ENCODE assay signal across 8 mouse cellular contexts in genomic region chr5:35033068-35033467, GRCm38 (mm10). TPM values are rescaled to one million over a fixed set of nuclear protein-coding genes. Genes with fewer than 3 reads are reported as not detected.
A peak's percentile ranks its signal among the peaks of the same experiment; 100 is the strongest.
DNase-seq lines count a peak whose midpoint lies in the region; ATAC-seq and TF ChIP-seq lines count a peak whose summit lies in the region.

No protein-coding gene starts in this region.

- ATAC-seq in CD4-positive, CD25-positive, alpha-beta regulatory T cell, adult 4 months, result no peak
- ATAC-seq in liver, embryonic 12.5 days, result no peak
- 0 out of 2 replicates have a peak, but pooled peaks have one; percentile 22 for ATAC-seq in liver, postnatal 0 days
- ATAC-seq in stomach, postnatal 0 days (ENCODE audit: low FRiP score, low TSS enrichment), result peak; percentile 74

- no peak overlapping the region for H3K4me3 ChIP-seq in liver, adult 2 months (ENCODE audit: insufficient read depth, low read depth, low read length)
- H3K4me3 ChIP-seq in liver, embryonic 12.5 days, result no peak overlapping the region
- no peak overlapping the region for H3K4me3 ChIP-seq in liver, postnatal 0 days (ENCODE audit: low read depth, low read length)
- no peak overlapping the region for H3K4me3 ChIP-seq in stomach, postnatal 0 days (ENCODE audit: low read depth, low read length)

- peak; percentile 65 for TF ChIP-seq CTCF in liver, adult 2 months (IDR thresholded peaks at IDR 0.05; ENCODE audit: low read depth, low read length)
- peak; percentile 74 for TF ChIP-seq CTCF in liver, postnatal 0 days (IDR thresholded peaks at IDR 0.05; ENCODE audit: low read depth)
- peak; percentile 78 for TF ChIP-seq CTCF in stomach, postnatal 0 days (IDR thresholded peaks at IDR 0.05; ENCODE audit: low read depth)

- no peak for TF ChIP-seq POLR2A in liver, adult 2 months (IDR thresholded peaks at IDR 0.05; ENCODE audit: extremely low read depth, insufficient read depth, low read length)

- H3K27me3 ChIP-seq in liver, adult 2 months (ENCODE audit: control insufficient read depth, insufficient read depth, low read length), result no peaks in the 10 kb centered on the region
- no peaks in the 10 kb centered on the region for H3K27me3 ChIP-seq in liver, embryonic 12.5 days (replicated peaks)
- no peaks in the 10 kb centered on the region for H3K27me3 ChIP-seq in liver, postnatal 0 days (ENCODE audit: insufficient read depth, low read length)
- no peaks in the 10 kb centered on the region for H3K27me3 ChIP-seq in stomach, postnatal 0 days (ENCODE audit: control insufficient read depth, insufficient read depth, low read length)

- H3K9ac ChIP-seq in liver, adult 2 months (ENCODE audit: low read depth, low read length), result no peak overlapping the region
- H3K9ac ChIP-seq in liver, embryonic 12.5 days, result no peak overlapping the region
- no peak overlapping the region for H3K9ac ChIP-seq in liver, postnatal 0 days (replicated peaks)
- no peak overlapping the region for H3K9ac ChIP-seq in stomach, postnatal 0 days (ENCODE audit: low read length)

- H3K9me3 ChIP-seq in liver, embryonic 12.5 days (replicated peaks), result no peaks in the 10 kb centered on the region
- H3K9me3 ChIP-seq in liver, postnatal 0 days (ENCODE audit: low read length), result no peaks in the 10 kb centered on the region
- no peaks in the 10 kb centered on the region for H3K9me3 ChIP-seq in stomach, postnatal 0 days (ENCODE audit: control insufficient read depth, low read length)

- no peaks in the 10 kb centered on the region for H3K36me3 ChIP-seq in liver, adult 2 months (ENCODE audit: control insufficient read depth, insufficient read depth, low read length)
- H3K36me3 ChIP-seq in liver, embryonic 12.5 days, result peaks cover 72% of the 10 kb centered on the region
- peaks cover 5% of the 10 kb centered on the region; the same call in 1 of the 2 replicates for H3K36me3 ChIP-seq in liver, postnatal 0 days (replicated peaks; ENCODE audit: insufficient read depth, low read length)
- peaks cover 15% of the 10 kb centered on the region for H3K36me3 ChIP-seq in stomach, postnatal 0 days (ENCODE audit: control insufficient read depth, insufficient read depth, low read length)

- no peak for TF ChIP-seq EP300 in liver, postnatal 0 days (IDR thresholded peaks at IDR 0.05; ENCODE audit: low read depth)
- no peak for TF ChIP-seq EP300 in stomach, postnatal 0 days (optimal IDR thresholded peaks at IDR 0.05)

- no peak overlapping the region for H3K27ac ChIP-seq in liver, adult 2 months (replicated peaks; ENCODE audit: insufficient read depth, low read depth, low read length)
- no peak overlapping the region for H3K27ac ChIP-seq in liver, embryonic 12.5 days
- no peak overlapping the region for H3K27ac ChIP-seq in liver, postnatal 0 days (ENCODE audit: low read depth)
- no peak overlapping the region; the same call in 1 of the 2 replicates for H3K27ac ChIP-seq in stomach, postnatal 0 days (replicated peaks)

- intact Hi-C loops in gastrocnemius, postnatal 36 days (cut with DNase I), result no loop called here

- DNase-seq in CD4-positive, CD25-positive, alpha-beta regulatory T cell, adult 2 months (ENCODE audit: low read depth, low spot score), result peak; percentile 36
- no peak for DNase-seq in liver, adult 2 months (ENCODE audit: extremely low read depth, low read depth, low spot score)
- peak; percentile 61 for DNase-seq in liver, postnatal 0 days
- DNase-seq in stomach, postnatal 0 days (ENCODE audit: low spot score), result peak; percentile 76
- no peak for DNase-seq in gastrocnemius, adult 8-10 months (ENCODE audit: low spot score in 2 of 2)
- no peak for DNase-seq in gastrocnemius, postnatal 36 days

- peaks cover 22% of the 10 kb centered on the region for H3K4me1 ChIP-seq in liver, adult 2 months (ENCODE audit: control insufficient read depth, insufficient read depth, low read length)
- peaks cover 69% of the 10 kb centered on the region for H3K4me1 ChIP-seq in liver, embryonic 12.5 days
- peaks cover 19% of the 10 kb centered on the region for H3K4me1 ChIP-seq in liver, postnatal 0 days (ENCODE audit: insufficient read depth)
- H3K4me1 ChIP-seq in stomach, postnatal 0 days (replicated peaks; ENCODE audit: control insufficient read depth, insufficient read depth), result no peaks in the 10 kb centered on the region

- H3K79me2 ChIP-seq in liver, adult 2 months (ENCODE audit: control insufficient read depth, insufficient read depth, low read length), result no peaks in the 10 kb centered on the region

- no peak overlapping the region for H3K4me2 ChIP-seq in liver, embryonic 12.5 days
- no peak overlapping the region for H3K4me2 ChIP-seq in liver, postnatal 0 days (ENCODE audit: low read depth, low read length)
- H3K4me2 ChIP-seq in stomach, postnatal 0 days (replicated peaks; ENCODE audit: low read depth), result no peak overlapping the region

- 73% methylated on average over 5 of the region's 5 CpGs for WGBS in liver, adult 2 months
- 73% methylated on average over 5 of the region's 5 CpGs for WGBS in liver, embryonic 12.5 days (ENCODE audit: insufficient replicate concordance)
- WGBS in liver, postnatal 0 days (ENCODE audit: insufficient replicate concordance), result 66% methylated on average over 5 of the region's 5 CpGs
- 72% methylated on average over 5 of the region's 5 CpGs for WGBS in stomach, postnatal 0 days

RNA-seq across cellular contexts. Expression of gene Hgfac, which starts 8.2 kb away (rescaled TPM):
- 1 to 10 TPM; 6.7 to 7.9 TPM for polyA plus RNA-seq in CD4-positive, CD25-positive, alpha-beta regulatory T cell, adult 4 months (2017; shearing (Covaris generic))
- total RNA-seq in liver, adult 2 months (2014; rRNA removed), result 239 and 244 TPM in 2 replicates
- 780 and 1,032 TPM in 2 replicates for polyA plus RNA-seq in liver, adult 2 months (2012; rRNA removed)
- 43.3 and 44.1 TPM in 2 replicates for polyA plus RNA-seq in liver, embryonic 12.5 days (2016; fragmentation: Nextera tagmentation; extraction: Ambion mirVana)
- 285 and 304 TPM in 2 replicates for polyA plus RNA-seq in liver, postnatal 0 days (2015; fragmentation: Nextera tagmentation; extraction: Ambion mirVana)
- 1.6 and 2.5 TPM in 2 replicates for polyA plus RNA-seq in stomach, postnatal 0 days (2015; fragmentation: Nextera tagmentation; extraction: Ambion mirVana)
- total RNA-seq in gastrocnemius, adult 8-10 months (2022), result under 1 TPM in 1 of 4 experiments, not detected in 3; 0.45 TPM
- total RNA-seq in gastrocnemius, postnatal 36 days (2021), result under 1 TPM in 1 of 2 experiments, not detected in 1; 0.37 TPM

RNA-seq across cellular contexts. Expression of gene Dok7, which starts 23.5 kb away (rescaled TPM):
- not detected for polyA plus RNA-seq in CD4-positive, CD25-positive, alpha-beta regulatory T cell, adult 4 months (2017; shearing (Covaris generic))
- total RNA-seq in liver, adult 2 months (2014; rRNA removed), result not detected in 2 replicates
- polyA plus RNA-seq in liver, adult 2 months (2012; rRNA removed), result not detected in 2 replicates
- polyA plus RNA-seq in liver, embryonic 12.5 days (2016; fragmentation: Nextera tagmentation; extraction: Ambion mirVana), result 0.07 TPM in 1 of 2 replicates, not detected in the other
- 0.05 and 0.06 TPM in 2 replicates for polyA plus RNA-seq in liver, postnatal 0 days (2015; fragmentation: Nextera tagmentation; extraction: Ambion mirVana)
- 0.72 and 1.0 TPM in 2 replicates for polyA plus RNA-seq in stomach, postnatal 0 days (2015; fragmentation: Nextera tagmentation; extraction: Ambion mirVana)
- 10 to 100 TPM; 15.8 to 22.5 (median 19.8) TPM for total RNA-seq in gastrocnemius, adult 8-10 months (2022)
- 10 to 100 TPM; 26.8 to 28.4 TPM for total RNA-seq in gastrocnemius, postnatal 36 days (2021)

Comparison
In these comparisons a context has a peak if more than half of its experiments do, and no peak if none do; other contexts are left out.
1. DNase-seq: peak in CD4-positive, CD25-positive, alpha-beta regulatory T cell, adult 2 months (single experiment), liver, postnatal 0 days (single experiment) and stomach, postnatal 0 days (single experiment); none in liver, adult 2 months (single experiment), gastrocnemius, adult 8-10 months (0 of 2) and gastrocnemius, postnatal 36 days (0 of 2).
2. ATAC-seq: peak in liver, postnatal 0 days (single experiment) and stomach, postnatal 0 days (single experiment); none in CD4-positive, CD25-positive, alpha-beta regulatory T cell, adult 4 months (single experiment) and liver, embryonic 12.5 days (single experiment).
3. Peak in every context shown above with its lines, with median percentiles within 50 percentile points of each other: CTCF ChIP-seq.